In the genomic region with DNA sequence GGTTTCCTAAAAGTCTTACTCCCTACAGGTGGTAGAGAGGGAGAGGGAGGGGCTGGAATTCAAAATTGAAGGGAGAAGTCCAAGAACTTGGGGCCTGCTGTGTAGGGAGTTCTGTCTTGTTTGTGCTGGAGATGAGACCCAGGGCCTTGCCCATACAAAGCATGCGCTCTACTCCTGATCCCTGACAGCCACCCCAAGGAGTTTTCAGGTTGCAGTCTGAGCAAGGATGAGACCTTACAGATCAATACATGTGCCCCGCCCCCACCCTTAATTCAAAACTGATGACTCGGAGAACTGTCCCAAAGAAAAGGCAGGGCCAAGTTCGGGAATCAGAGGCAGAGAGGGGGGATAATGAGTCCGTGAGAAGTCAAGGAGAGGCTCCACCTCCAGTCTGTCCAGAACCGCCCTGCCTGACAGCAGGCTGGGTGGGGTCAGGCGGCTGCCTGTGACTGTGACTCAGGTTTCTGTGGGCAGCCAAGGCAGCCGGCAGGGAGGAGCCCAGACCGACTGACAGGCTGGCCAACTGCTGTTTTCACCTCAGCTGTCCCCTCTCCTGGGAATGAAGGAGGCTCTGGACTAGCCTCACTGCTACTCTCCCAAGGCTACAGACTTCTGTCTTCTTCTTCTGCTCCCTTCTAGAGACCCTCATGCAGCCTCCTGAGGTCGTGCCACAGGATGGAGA, we compare ENCODE assay signal across 8 mouse cellular contexts. TPM values are rescaled to one million over a fixed set of nuclear protein-coding genes. Genes with fewer than 3 reads are reported as not detected.
DNase-seq lines count a peak whose midpoint lies in the region; ATAC-seq and TF ChIP-seq lines count a peak whose summit lies in the region.

No protein-coding gene starts in this region.

- no peak overlapping the region for H3K9ac ChIP-seq in hindbrain, embryonic 14.5 days
- peak overlapping the region; percentile 65 for H3K9ac ChIP-seq in liver, embryonic 13.5 days
- peak overlapping the region; percentile 41 for H3K9ac ChIP-seq in neural tube, embryonic 11.5 days (ENCODE audit: low read length)

- no peak overlapping the region for H3K4me3 ChIP-seq in left cerebral cortex, adult 2 months
- H3K4me3 ChIP-seq in hindbrain, embryonic 14.5 days (replicated peaks; ENCODE audit: low read length), result no peak overlapping the region
- H3K4me3 ChIP-seq in liver, embryonic 13.5 days (replicated peaks), result peak overlapping the region; percentile 42
- H3K4me3 ChIP-seq in neural tube, embryonic 11.5 days (ENCODE audit: low read depth, low read length), result no peak overlapping the region

- no peaks in the 10 kb centered on the region for H3K27me3 ChIP-seq in hindbrain, embryonic 14.5 days (ENCODE audit: control insufficient read depth, insufficient read depth, low read length)
- H3K27me3 ChIP-seq in liver, embryonic 13.5 days, result peaks cover 35% of the 10 kb centered on the region
- no peaks in the 10 kb centered on the region for H3K27me3 ChIP-seq in neural tube, embryonic 11.5 days (ENCODE audit: control insufficient read depth, insufficient read depth, low read length)

- ATAC-seq in hindbrain, embryonic 14.5 days (ENCODE audit: low FRiP score), result no peak
- peak; percentile 80 for ATAC-seq in liver, embryonic 13.5 days (ENCODE audit: low read depth)
- no peak for ATAC-seq in neural tube, embryonic 11.5 days (ENCODE audit: insufficient read depth, low FRiP score, low TSS enrichment)

- peaks cover 33% of the 10 kb centered on the region for H3K4me1 ChIP-seq in hindbrain, embryonic 14.5 days (replicated peaks; ENCODE audit: control insufficient read depth, insufficient read depth, low read length)
- peaks cover 67% of the 10 kb centered on the region for H3K4me1 ChIP-seq in liver, embryonic 13.5 days (replicated peaks)
- peaks cover 43% of the 10 kb centered on the region for H3K4me1 ChIP-seq in neural tube, embryonic 11.5 days (ENCODE audit: control insufficient read depth, insufficient read depth, low read length)

- H3K4me2 ChIP-seq in hindbrain, embryonic 14.5 days (replicated peaks), result no peak overlapping the region
- H3K4me2 ChIP-seq in liver, embryonic 13.5 days, result peak overlapping the region; percentile 76
- peak overlapping the region; percentile 10 for H3K4me2 ChIP-seq in neural tube, embryonic 11.5 days (ENCODE audit: low read depth)

- 12% methylated on average over 10 of the region's 10 CpGs for WGBS in hindbrain, embryonic 14.5 days
- WGBS in liver, embryonic 13.5 days (ENCODE audit: insufficient replicate concordance), result 5% methylated on average over 10 of the region's 10 CpGs
- WGBS in neural tube, embryonic 11.5 days, result 8% methylated on average over 10 of the region's 10 CpGs

- intact Hi-C loops in left cerebral cortex, adult 2 months (cut with DNase I), result loop anchor here (5.0 kb wide), 1 partner anchor 173 kb away; no protein-coding TSS in a partner anchor

- no peak for TF ChIP-seq CTCF in left cerebral cortex, adult 2 months (IDR thresholded peaks at IDR 0.05)

- H3K27ac ChIP-seq in left cerebral cortex, adult 2 months, result peak overlapping the region; percentile 56
- peak overlapping the region; percentile 61; the same call in 1 of the 2 replicates for H3K27ac ChIP-seq in hindbrain, embryonic 14.5 days
- H3K27ac ChIP-seq in liver, embryonic 13.5 days, result peak overlapping the region; percentile 91
- H3K27ac ChIP-seq in neural tube, embryonic 11.5 days (ENCODE audit: low read depth, low read length), result peak overlapping the region; percentile 79

- DNase-seq in left cerebral cortex, adult 2 months (ENCODE audit: extremely low spot score in 1 of 2, low spot score in 2 of 2), result no peak
- DNase-seq in left cerebral cortex, adult 11 months (ENCODE audit: low spot score), result no peak
- peak; percentile 92 to 93 for DNase-seq in adrenal gland, postnatal 36 days
- peak; percentile 95 for DNase-seq in fibroblast of lung, adult 2 months (ENCODE audit: low read depth)
- no peak for DNase-seq in hindbrain, embryonic 14.5 days (ENCODE audit: low spot score)
- DNase-seq in liver, embryonic 13.5 days, result peak; percentile 85
- peak; percentile 66 for DNase-seq in neural tube, embryonic 11.5 days (ENCODE audit: low spot score)
- no peak for DNase-seq in right cerebral cortex, postnatal 14 days

- peaks cover 7% of the 10 kb centered on the region; the same call in 1 of the 2 replicates for H3K36me3 ChIP-seq in hindbrain, embryonic 14.5 days (replicated peaks; ENCODE audit: control insufficient read depth, insufficient read depth)
- H3K36me3 ChIP-seq in liver, embryonic 13.5 days, result no peaks in the 10 kb centered on the region
- H3K36me3 ChIP-seq in neural tube, embryonic 11.5 days (ENCODE audit: control insufficient read depth, insufficient read depth, low read length), result no peaks in the 10 kb centered on the region; the same call in 1 of the 2 replicates

- H3K9me3 ChIP-seq in hindbrain, embryonic 14.5 days (ENCODE audit: control insufficient read depth, low read length), result no peaks in the 10 kb centered on the region
- no peaks in the 10 kb centered on the region for H3K9me3 ChIP-seq in liver, embryonic 13.5 days (replicated peaks)
- H3K9me3 ChIP-seq in neural tube, embryonic 11.5 days (ENCODE audit: control insufficient read depth, low read length), result no peaks in the 10 kb centered on the region

RNA-seq across cellular contexts. Expression of a gene that starts 1.5 kb away (rescaled TPM):
- total RNA-seq in left cerebral cortex, adult 2 months (2021), result 10 to 100 TPM; 77.0 to 87.5 TPM
- total RNA-seq in adrenal gland, postnatal 36 days (2021), result 10 to 100 TPM; 88.7 to 96.5 TPM
- 40.7 and 45.9 TPM in 2 replicates for polyA plus RNA-seq in hindbrain, embryonic 14.5 days (2014; fragmentation: Nextera tagmentation; extraction: Ambion mirVana)
- 40.5 and 41.5 TPM in 2 replicates for polyA plus RNA-seq in liver, embryonic 13.5 days (2015; fragmentation: Nextera tagmentation; extraction: Ambion mirVana)
- polyA plus RNA-seq in neural tube, embryonic 11.5 days (2014; fragmentation: Nextera tagmentation; extraction: Ambion mirVana), result 32.1 and 45.4 TPM in 2 replicates

RNA-seq across cellular contexts. Expression of a gene that starts 4.5 kb away (rescaled TPM):
- 100 to 1,000 TPM; 281 TPM for total RNA-seq in left cerebral cortex, adult 2 months (2021)
- total RNA-seq in adrenal gland, postnatal 36 days (2021), result 10 to 100 TPM; 47.7 to 84.9 TPM
- polyA plus RNA-seq in hindbrain, embryonic 14.5 days (2014; fragmentation: Nextera tagmentation; extraction: Ambion mirVana), result 84.2 and 90.0 TPM in 2 replicates
- 6.6 and 7.3 TPM in 2 replicates for polyA plus RNA-seq in liver, embryonic 13.5 days (2015; fragmentation: Nextera tagmentation; extraction: Ambion mirVana)
- 80.9 and 83.6 TPM in 2 replicates for polyA plus RNA-seq in neural tube, embryonic 11.5 days (2014; fragmentation: Nextera tagmentation; extraction: Ambion mirVana)

RNA-seq across cellular contexts. Expression of a gene that starts 25.9 kb away (rescaled TPM):
- 1 to 10 TPM; 1.9 to 3.0 TPM for total RNA-seq in left cerebral cortex, adult 2 months (2021)
- total RNA-seq in adrenal gland, postnatal 36 days (2021), result 1 to 10 TPM; 3.0 to 3.2 TPM
- polyA plus RNA-seq in hindbrain, embryonic 14.5 days (2014; fragmentation: Nextera tagmentation; extraction: Ambion mirVana), result 8.1 and 9.9 TPM in 2 replicates
- polyA plus RNA-seq in liver, embryonic 13.5 days (2015; fragmentation: Nextera tagmentation; extraction: Ambion mirVana), result 0.99 and 1.2 TPM in 2 replicates
- polyA plus RNA-seq in neural tube, embryonic 11.5 days (2014; fragmentation: Nextera tagmentation; extraction: Ambion mirVana), result 7.4 and 7.9 TPM in 2 replicates

RNA-seq across cellular contexts. Expression of a gene that starts 58.1 kb away (rescaled TPM):
- 100 to 1,000 TPM; 149 to 158 TPM for total RNA-seq in left cerebral cortex, adult 2 months (2021)
- total RNA-seq in adrenal gland, postnatal 36 days (2021), result 100 to 1,000 TPM; 186 to 192 TPM
- polyA plus RNA-seq in hindbrain, embryonic 14.5 days (2014; fragmentation: Nextera tagmentation; extraction: Ambion mirVana), result 127 and 139 TPM in 2 replicates
- polyA plus RNA-seq in liver, embryonic 13.5 days (2015; fragmentation: Nextera tagmentation; extraction: Ambion mirVana), result 98.1 and 121 TPM in 2 replicates
- 197 and 217 TPM in 2 replicates for polyA plus RNA-seq in neural tube, embryonic 11.5 days (2014; fragmentation: Nextera tagmentation; extraction: Ambion mirVana)

Comparison
In these comparisons a context has a peak if more than half of its experiments do, and no peak if none do; other contexts are left out.
1. DNase-seq: peak in adrenal gland, postnatal 36 days (2 of 2), fibroblast of lung, adult 2 months (single experiment), liver, embryonic 13.5 days (single experiment) and neural tube, embryonic 11.5 days (single experiment); none in left cerebral cortex, adult 2 months (0 of 2), left cerebral cortex, adult 11 months (single experiment), hindbrain, embryonic 14.5 days (single experiment) and right cerebral cortex, postnatal 14 days (single experiment).
2. Peak in every context shown above with its lines, with median percentiles within 50 percentile points of each other: H3K27ac ChIP-seq.